Mouse (Mus musculus) myocyte (in vitro differentiated cells): ENCODE measurements around the gene Micall2.

Source experiments
- MYOD1 ChIP-seq, 3 experiments: IDR thresholded peaks; one replicate each; pipeline ENCODE4 v1.6.1; 2011; ENCODE audit warnings: control low read depth in 2 of 3, low read depth in 2 of 3, mild to moderate bottlenecking in 2 of 3, moderate library complexity in 1 of 3; ENCODE audit not compliant: insufficient read length in 2 of 3, control insufficient read depth in 1 of 3
- REST ChIP-seq: IDR thresholded peaks from one replicate; pipeline ENCODE4 v1.6.1; 2011; ENCODE audit warnings: mild to moderate bottlenecking, control low read depth, moderate library complexity; ENCODE audit not compliant: insufficient read depth, insufficient read length

GRCm38 (mm10) chr5:139694989-139695571 lies 41.1 kb downstream of the Micall2 start:
- TF ChIP-seq MYOD1 (IDR thresholded peaks at IDR 0.05; ENCODE audit: control insufficient read depth in 1 of 3, insufficient read length in 2 of 3, low read depth in 2 of 3) (no peak), REST (no peak)
